Mouse (Mus musculus) right cerebral cortex, postnatal 10 days (tissue): Measurements from ENCODE around the gene Car15.

Source experiments
- DNase-seq, 2 experiments: peaks; one replicate each; pipeline ENCODE4 v3.0.0; 2021; ENCODE audit warnings: low spot score in 2 of 2

The Car15 gene

DNA sequence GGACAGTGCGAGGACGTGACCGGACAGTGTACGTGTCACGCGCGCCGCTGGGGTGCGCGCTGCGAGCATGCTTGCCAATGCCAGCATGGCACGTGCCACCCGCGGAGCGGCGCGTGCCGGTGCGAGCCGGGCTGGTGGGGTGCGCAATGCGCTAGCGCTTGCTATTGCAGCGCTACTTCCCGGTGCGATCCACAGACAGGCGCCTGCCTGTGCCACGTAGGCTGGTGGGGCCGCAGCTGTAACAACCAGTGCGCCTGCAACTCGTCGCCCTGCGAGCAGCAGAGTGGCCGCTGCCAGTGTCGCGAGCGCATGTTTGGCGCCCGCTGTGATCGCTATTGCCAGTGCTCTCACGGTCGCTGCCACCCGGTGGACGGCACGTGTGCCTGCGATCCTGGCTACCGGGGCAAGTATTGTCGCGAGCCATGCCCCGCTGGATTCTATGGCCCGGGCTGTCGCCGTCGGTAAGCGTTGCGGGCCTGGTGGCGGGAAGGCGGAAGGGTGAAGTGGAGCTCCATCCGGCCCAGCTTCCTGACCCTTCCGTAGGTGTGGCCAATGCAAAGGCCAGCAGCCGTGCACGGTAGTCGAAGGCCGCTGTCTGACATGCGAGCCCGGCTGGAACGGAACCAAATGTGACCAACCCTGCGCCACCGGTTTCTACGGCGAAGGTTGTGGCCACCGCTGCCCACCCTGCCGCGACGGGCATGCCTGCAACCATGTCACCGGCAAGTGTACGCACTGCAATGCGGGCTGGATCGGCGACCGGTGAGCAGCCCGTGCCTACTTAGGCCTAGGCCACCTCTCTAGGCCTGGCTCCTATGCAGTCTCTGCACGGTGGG, 35.1 kb downstream of the Car15 start:
- peak; percentile 64 to 73 for DNase-seq

- DNase-seq: no peak
Measured at GRCm38 (mm10) chr16:17802456-17802838, 35.7 kb downstream of the Car15 start.

DNA sequence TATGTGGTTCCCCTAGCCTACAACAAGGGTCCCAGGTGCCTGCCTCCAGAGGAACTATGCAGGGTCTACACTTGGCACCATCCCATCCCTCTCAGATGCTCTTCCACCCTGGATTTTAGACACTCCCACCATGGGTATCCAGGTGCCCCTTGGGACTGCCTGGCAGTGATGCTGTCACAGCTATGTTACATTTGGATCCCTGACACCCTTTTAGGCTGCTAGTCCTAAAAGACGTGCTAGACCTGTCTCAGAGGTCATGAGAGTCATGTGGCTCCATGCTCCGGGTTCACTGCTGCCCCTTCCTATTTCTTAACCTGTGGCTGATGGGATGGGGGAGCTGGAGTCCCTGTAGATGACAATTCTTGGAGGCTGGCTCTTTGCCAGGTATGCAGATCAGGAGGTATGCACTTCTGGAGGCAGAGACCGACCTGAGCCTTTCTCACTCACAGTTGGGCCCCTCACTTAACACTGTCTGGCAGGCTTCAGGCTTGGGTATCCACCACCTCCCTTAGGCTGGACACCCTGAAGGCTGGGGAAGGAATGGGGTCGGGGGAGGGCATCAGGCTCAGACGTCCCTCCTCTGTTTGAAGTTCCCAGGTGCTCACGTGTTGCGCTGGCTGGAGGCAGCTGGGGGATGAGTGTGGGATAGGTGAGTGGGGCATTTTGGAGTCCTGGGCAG, 36.2 kb downstream of the Car15 start:
- no peak for DNase-seq

GRCm38 (mm10) chr16:17799584-17799983, 38.6 kb downstream of the Car15 start:
- no peak for DNase-seq

- no peak for DNase-seq
Measured at GRCm38 (mm10) chr16:17798321-17799180, 39.6 kb downstream of the Car15 start.

DNA sequence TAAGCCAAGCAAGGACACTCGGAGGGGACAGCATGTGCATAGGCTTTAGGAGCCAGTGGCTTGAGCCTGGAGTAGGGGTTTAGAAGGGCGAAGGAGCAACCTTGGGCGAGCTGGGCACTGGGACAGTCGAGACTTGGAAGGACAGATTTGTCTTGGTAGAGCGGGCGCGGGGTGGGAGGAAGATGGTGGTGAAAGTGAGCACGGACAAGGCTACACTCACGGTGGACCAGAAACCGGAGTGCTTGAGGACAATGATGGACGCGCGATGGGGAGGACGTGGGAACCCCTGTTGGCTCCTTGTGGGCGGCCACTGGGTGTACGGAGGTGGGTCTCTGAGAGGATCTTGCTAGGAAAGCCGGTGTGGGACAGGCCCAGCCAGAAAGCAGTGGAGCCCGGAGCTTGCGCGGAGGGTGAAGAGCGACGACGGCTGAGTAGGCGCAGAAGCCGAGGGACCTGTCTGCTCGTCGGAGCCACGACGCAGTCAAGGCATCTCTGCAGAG, 40.3 kb downstream of the Car15 start:
- no peak for DNase-seq

- DNase-seq: no peak
Measured at GRCm38 (mm10) chr16:17796971-17797811, 41.0 kb downstream of the Car15 start, which contains the start of gene Scarf2. Scarf2 (plus strand) TSS chr16:17797282.

GRCm38 (mm10) chr16:17796519-17796918, 41.6 kb downstream of the Car15 start:
- no peak for DNase-seq

GRCm38 (mm10) chr16:17795643-17796042, 42.5 kb downstream of the Car15 start:
- DNase-seq: no peak

GRCm38 (mm10) chr16:17794047-17794446, 44.1 kb downstream of the Car15 start:
- peak; percentile 47 to 52 for DNase-seq

DNA sequence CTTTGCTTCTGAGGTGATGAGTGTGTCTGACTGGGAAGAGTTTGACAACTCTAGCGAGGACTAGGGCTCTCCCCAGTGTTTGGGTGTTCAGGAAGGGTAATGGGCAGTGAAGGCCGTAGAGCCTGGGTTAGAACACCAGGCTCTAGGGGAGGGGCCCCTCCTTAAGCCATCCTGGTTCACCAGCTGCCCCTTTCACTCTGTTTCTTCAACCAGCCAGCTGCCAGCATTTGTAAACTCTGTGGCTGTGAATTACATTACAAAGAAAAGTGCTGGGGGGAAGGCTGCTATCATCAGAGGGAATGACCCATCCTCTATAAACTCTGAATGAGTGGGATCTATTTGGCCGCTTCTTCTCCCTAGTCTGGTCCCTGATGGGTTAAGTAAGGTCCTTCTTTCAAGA, 45.4 kb downstream of the Car15 start:
- DNase-seq: no peak

- DNase-seq: no peak
Measured at GRCm38 (mm10) chr16:17785337-17785736, 52.8 kb downstream of the Car15 start.
